Mouse (Mus musculus) midbrain, postnatal 0 days (tissue): ENCODE results near the gene Vsig10. TPM values are rescaled to one million over a fixed set of nuclear protein-coding genes. Genes with fewer than 3 reads are reported as not detected.

Source experiments
- ATAC-seq: fragments of 200-750 bp; cut with Nextera tagmentation; 2 replicates; pipeline ENCODE4 v1.8.0; 2017; ENCODE audit warnings: moderate number of reproducible peaks, mild to moderate bottlenecking, moderate TSS enrichment, moderate library complexity; ENCODE audit not compliant: low FRiP score
- DNase-seq: peaks from one replicate; pipeline ENCODE4 v3.0.0-alpha.2; 2015; ENCODE audit warnings: low spot score
- H3K27ac ChIP-seq: fragments of 300-500 bp; sonication (generic); 2 replicates; pipeline ENCODE4 v1.5.1; 2014; ENCODE audit warnings: low read depth, mild to moderate bottlenecking, low read length, mixed read lengths
- H3K27me3 ChIP-seq: fragments of 300-500 bp; sonication (generic); 2 replicates; pipeline ENCODE4 v1.6.1; 2014; ENCODE audit warnings: low read length, control low read depth, mixed read lengths; ENCODE audit not compliant: insufficient read depth
- H3K36me3 ChIP-seq: fragments of 300-500 bp; sonication (generic); 2 replicates; pipeline ENCODE4 v1.6.1; 2014; ENCODE audit warnings: low read length, control low read depth, mixed read lengths; ENCODE audit not compliant: insufficient read depth
- H3K4me1 ChIP-seq: fragments of 300-500 bp; sonication (generic); 2 replicates; pipeline ENCODE4 v1.6.1; 2014; ENCODE audit warnings: mild to moderate bottlenecking, control low read depth, antibody characterized with exemption, low read length, mixed read lengths; ENCODE audit not compliant: insufficient read depth
- H3K4me2 ChIP-seq: fragments of 300-500 bp; sonication (generic); 2 replicates; pipeline ENCODE4 v1.6.1; 2014; ENCODE audit warnings: low read depth, mild to moderate bottlenecking, low read length, mixed read lengths; ENCODE audit not compliant: poor library complexity, severe bottlenecking
- H3K4me3 ChIP-seq: fragments of 300-500 bp; sonication (generic); 2 replicates; pipeline ENCODE4 v1.5.1; 2014; ENCODE audit warnings: low read depth, mild to moderate bottlenecking, low read length, moderate library complexity
- H3K9ac ChIP-seq: fragments of 300-500 bp; sonication (generic); replicated peaks from 2 replicates; pipeline ENCODE4 v1.6.1; 2014; ENCODE audit warnings: mild to moderate bottlenecking, low read length, moderate library complexity, mixed read lengths; ENCODE audit not compliant: poor library complexity, severe bottlenecking
- H3K9me3 ChIP-seq: fragments of 300-500 bp; sonication (generic); 2 replicates; pipeline ENCODE4 v1.6.1; 2016; ENCODE audit warnings: low read length, control low read depth
- CTCF ChIP-seq: IDR thresholded peaks from 2 replicates; pipeline ENCODE4 v1.5.1; 2016; ENCODE audit warnings: antibody characterized with exemption, mild to moderate bottlenecking
- WGBS: fragments of 180-500 bp; shearing (Covaris S2); extraction: QIAGEN DNeasy Blood & Tissue Kit; methylation state at CpG from one replicate; pipeline ENCODE4 v1.1.7; 2014; 5-methylcytosine and 5-hydroxymethylcytosine counted together
- polyA plus RNA-seq: library from polyadenylated mRNA; unstranded; fragments of >200 nt; fragmentation: Nextera tagmentation; extraction: Ambion mirVana; gene quantifications from 2 replicates; pipeline ENCODE4 v1.2.1, GENCODE M21; 2015
- total RNA-seq: library from RNA; depleted of rRNA; stranded (reverse); fragments of >200 nt; gene quantifications from 2 replicates; pipeline ENCODE4 v1.2.3, GENCODE M21; 2014

Vsig10 gene
- total and polyA plus RNA-seq, 2 experiments from 2014 or later: 1.5 to 7.1 TPM

DNA sequence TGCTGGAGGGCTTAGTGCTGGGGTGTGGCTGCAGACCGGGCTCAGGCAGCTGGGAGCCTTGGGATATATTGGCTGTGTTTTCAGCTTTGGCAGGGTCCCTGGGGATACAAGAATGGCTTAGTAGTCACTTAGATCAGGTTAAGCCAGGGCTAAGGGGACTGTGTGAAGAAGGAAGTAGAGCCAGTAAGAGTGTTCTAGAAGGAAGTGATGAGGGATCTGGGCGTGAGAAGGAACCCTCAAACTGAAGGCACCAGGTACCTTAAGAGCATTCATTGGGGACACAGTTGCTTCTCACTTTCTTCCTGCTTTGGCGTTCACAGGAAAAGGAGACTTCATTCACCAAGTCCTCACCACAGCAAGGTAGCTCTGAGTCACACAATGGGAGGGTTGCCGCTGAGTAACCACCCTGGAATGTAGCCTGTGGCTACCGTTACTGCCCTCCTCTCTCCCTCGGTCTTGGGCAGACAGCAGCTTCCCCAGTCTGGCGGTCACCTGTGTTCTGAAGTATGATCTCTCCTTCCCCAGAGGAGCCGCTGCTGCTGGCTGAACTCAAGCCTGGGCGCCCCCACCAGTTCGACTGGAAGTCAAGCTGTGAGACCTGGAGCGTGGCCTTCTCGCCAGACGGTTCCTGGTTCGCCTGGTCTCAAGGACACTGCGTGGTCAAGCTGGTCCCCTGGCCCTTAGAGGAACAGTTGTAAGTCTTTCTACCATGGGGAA lies 44.3 kb downstream of the Vsig10 start:
- DNase-seq (no peak), ATAC-seq (no peak)
- no peaks in the 10 kb centered on the region for H3K27me3 ChIP-seq
- no peaks in the 10 kb centered on the region for H3K9me3 ChIP-seq
- H3K4me3 ChIP-seq: no peak overlapping the region
- H3K9ac ChIP-seq: no peak overlapping the region
- WGBS: 50% methylated on average over 15 of the region's 15 CpGs
- H3K4me1 ChIP-seq: peaks cover 9% of the 10 kb centered on the region
- no peak overlapping the region for H3K4me2 ChIP-seq
- TF ChIP-seq CTCF: no peak
- H3K27ac ChIP-seq: no peak overlapping the region
- H3K36me3 ChIP-seq: peaks cover 34% of the 10 kb centered on the region

DNA sequence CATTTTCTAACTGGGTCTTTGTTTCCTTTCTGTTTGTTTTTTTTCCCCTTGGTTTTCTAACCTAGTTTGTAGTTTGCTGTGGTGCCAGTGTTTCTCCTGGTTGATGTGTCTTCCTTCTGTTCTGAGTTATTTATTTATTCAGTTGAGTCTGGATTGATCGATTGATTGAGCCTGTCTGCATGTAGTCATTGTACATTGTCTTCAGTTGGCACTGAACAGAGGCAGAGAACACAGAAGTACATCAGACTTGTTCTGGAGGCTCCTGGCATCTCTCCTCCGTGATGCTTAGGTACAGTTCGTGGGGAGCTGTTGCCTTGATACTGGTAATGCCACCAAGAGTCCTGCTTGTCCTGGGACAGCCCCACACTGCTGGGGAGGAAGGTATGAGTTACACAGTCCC lies 45.9 kb downstream of the Vsig10 start:
- Histone ChIP-seq H3K36me3 (peaks cover 44% of the 10 kb centered on the region), H3K4me1 (peaks cover 9% of the 10 kb centered on the region; the same call in 1 of the 2 replicates), H3K9ac (no peak overlapping the region), H3K4me3 (no peak overlapping the region), H3K4me2 (no peak overlapping the region), H3K27ac (no peak overlapping the region), H3K9me3 (no peaks in the 10 kb centered on the region), H3K27me3 (no peaks in the 10 kb centered on the region)
- 80% methylated on average over 3 of the region's 3 CpGs for whole genome bisulfite sequencing
- ATAC-seq (no peak), DNase-seq (no peak)
- no peak for TF ChIP-seq CTCF

DNA sequence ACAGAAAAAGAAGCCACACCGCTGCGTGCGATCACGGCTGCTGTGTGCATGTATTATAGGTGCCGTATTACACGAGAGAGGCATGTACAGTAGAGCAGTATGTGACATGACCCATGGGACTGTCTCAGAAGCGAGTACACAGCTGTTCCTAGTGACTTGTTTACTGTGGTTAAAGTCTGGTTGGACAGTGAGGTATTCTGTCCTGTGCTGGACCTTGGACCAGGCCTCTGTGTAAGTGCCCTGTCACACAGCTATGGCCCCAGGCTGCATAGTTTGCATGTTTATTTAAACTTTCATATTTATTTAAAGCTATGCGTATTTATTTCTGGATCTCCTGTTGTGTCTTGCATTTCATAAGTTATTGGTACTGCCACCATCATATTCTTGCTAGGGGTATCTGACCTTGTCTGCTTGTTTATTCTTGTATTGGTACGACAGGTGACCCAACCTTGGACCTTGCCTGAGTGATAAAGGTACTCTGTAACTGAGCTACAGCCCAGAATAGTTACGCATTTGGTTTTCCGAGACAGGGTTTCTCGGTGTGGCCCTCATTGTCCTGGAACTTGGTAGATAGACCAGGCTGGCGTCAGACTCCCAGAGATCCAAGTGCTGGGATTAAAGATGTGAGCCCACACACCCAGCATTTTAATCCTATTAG lies 47.1 kb downstream of the Vsig10 start:
- Histone ChIP-seq H3K36me3 (peaks cover 56% of the 10 kb centered on the region), H3K4me2 (no peak overlapping the region)
- 86% methylated on average over 13 of the region's 13 CpGs for WGBS

DNA sequence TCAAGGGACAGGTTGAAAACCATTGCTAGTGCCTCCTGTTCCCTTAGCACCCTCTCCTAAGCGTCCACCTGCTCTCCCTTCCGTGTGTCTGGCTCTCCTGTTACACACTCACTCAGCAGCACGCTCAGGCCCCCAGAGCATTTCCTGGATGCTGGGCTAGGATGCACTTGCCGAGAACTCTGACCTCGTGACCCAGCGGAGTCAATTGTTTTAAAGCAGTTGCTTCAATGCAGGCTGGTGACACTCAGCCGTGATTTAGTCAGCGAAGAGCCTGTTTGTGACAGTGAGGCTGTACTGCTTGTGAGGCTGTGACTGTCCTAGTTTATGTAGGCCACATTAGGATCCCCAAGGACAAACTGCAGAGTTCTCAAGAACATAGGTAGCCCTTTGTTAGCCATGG lies 48.3 kb downstream of the Vsig10 start:
- H3K4me3 ChIP-seq: no peak overlapping the region
- 74% methylated on average over 8 of the region's 8 CpGs for WGBS
- H3K27ac ChIP-seq: no peak overlapping the region
- no peak for TF ChIP-seq CTCF
- H3K4me1 ChIP-seq: no peaks in the 10 kb centered on the region
- peaks cover 67% of the 10 kb centered on the region for H3K36me3 ChIP-seq
- ATAC-seq (no peak), DNase-seq (no peak)
- no peaks in the 10 kb centered on the region for H3K9me3 ChIP-seq
- H3K27me3 ChIP-seq: no peaks in the 10 kb centered on the region
- H3K9ac ChIP-seq: no peak overlapping the region
- H3K4me2 ChIP-seq: no peak overlapping the region

More for the DNA sequence above, 47.1 kb downstream of the Vsig10 start:
- Histone ChIP-seq H3K9ac (no peak overlapping the region), H3K9me3 (no peaks in the 10 kb centered on the region), H3K27ac (no peak overlapping the region), H3K4me3 (no peak overlapping the region), H3K4me1 (peaks cover under 1% of the 10 kb centered on the region; the same call in 1 of the 2 replicates), H3K27me3 (no peaks in the 10 kb centered on the region)
- DNase-seq (no peak), ATAC-seq (no peak)
- TF ChIP-seq CTCF: no peak

GRCm38 (mm10) chr5:117370592-117370991 lies 51.7 kb downstream of the Vsig10 start:
- H3K27ac ChIP-seq: no peak overlapping the region
- H3K9me3 ChIP-seq: no peaks in the 10 kb centered on the region
- H3K36me3 ChIP-seq: peaks cover 74% of the 10 kb centered on the region
- no peak overlapping the region for H3K9ac ChIP-seq
- DNase-seq (no peak), ATAC-seq (no peak)
- no peak for TF ChIP-seq CTCF
- H3K4me1 ChIP-seq: no peaks in the 10 kb centered on the region
- H3K4me2 ChIP-seq: no peak overlapping the region
- 89% methylated on average over 10 of the region's 10 CpGs for WGBS
- no peak overlapping the region for H3K4me3 ChIP-seq
- H3K27me3 ChIP-seq: no peaks in the 10 kb centered on the region

- no peak overlapping the region for H3K27ac ChIP-seq
- H3K27me3 ChIP-seq: no peaks in the 10 kb centered on the region
- H3K9me3 ChIP-seq: no peaks in the 10 kb centered on the region
- WGBS: 94% methylated on average over 9 of the region's 9 CpGs
- H3K4me1 ChIP-seq: no peaks in the 10 kb centered on the region
- no peak overlapping the region for H3K4me2 ChIP-seq
- H3K4me3 ChIP-seq: no peak overlapping the region
- ATAC-seq (no peak), DNase-seq (no peak)
- TF ChIP-seq CTCF: no peak
- no peak overlapping the region for H3K9ac ChIP-seq
- H3K36me3 ChIP-seq: peaks cover 69% of the 10 kb centered on the region
These were observed 54.5 kb downstream of the Vsig10 start for GRCm38 (mm10) chr5:117373418-117373817.
